Mouse (Mus musculus): ENCODE measurements around the gene Ptpn6.

Ptpn6 gene

DNA sequence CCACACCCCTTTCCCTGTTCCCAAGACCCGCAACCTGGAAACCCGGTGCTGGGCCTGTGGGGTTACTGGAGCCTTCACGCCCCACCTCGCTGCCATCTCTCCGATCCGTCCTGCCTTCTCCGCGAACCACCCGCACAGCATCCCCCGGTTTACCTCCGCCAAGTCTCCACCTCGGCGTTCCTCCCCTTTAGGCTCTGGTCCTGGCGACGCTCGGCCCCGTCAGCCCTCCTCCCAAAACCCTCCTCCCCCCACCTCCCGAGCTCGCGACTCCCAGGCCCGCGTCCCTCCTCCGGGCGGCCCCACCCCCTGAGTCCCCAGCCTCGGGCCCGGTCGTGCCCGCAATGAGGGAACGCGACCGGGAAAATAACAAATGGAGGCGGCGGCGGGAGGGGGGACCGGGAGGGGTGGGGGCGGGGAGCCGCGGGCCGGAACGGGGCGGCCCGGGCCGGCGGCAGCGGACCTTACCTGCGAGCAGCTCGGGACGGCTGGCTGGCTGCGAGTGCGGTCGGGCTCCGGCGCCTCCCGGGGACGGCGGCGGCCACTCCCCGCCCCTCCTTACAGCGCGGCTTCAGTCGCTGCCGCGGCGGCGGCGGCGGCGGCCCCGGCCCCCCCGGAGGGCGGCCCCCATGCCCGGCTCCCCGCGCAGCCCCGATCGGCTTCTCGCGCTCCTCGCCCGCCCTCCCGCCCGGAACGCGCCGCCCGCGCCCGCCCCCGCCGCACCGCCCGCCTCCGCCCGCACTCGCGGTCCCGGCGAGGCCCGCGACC is 17.5 kb upstream of the Ptpn6 start, which contains the start of the genes Gm45234 and Atn1:
Gene Gm45234 (minus strand): TSS at position 191 of the 765 bp plus-strand sequence.
Gene Atn1 (minus strand): TSS at position 694 of the 765 bp plus-strand sequence.
- DNase-seq (ENCODE audit: extremely low spot score, low read depth, low spot score), result no peak

DNA sequence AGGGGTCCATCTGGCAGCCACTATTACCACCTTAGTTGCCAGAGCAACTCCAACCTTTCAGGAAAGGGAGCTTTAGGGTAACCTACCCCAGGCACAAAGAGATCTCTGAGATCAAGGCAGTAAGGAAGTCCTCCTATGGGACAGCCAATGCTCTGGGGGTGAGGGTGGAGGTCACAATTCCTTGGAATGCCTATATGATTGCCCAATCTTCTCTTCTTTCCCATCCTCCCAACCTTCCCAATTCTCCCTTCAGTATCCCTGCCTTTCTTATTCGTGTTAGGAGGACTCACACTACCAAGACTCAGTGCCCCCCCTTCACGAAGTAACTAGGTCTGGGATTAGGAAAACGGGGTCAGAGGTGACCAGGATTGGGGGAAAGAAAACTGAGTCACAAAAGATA is 16.8 kb upstream of the Ptpn6 start:
- no peak for DNase-seq (ENCODE audit: extremely low spot score, low read depth, low spot score)

DNA sequence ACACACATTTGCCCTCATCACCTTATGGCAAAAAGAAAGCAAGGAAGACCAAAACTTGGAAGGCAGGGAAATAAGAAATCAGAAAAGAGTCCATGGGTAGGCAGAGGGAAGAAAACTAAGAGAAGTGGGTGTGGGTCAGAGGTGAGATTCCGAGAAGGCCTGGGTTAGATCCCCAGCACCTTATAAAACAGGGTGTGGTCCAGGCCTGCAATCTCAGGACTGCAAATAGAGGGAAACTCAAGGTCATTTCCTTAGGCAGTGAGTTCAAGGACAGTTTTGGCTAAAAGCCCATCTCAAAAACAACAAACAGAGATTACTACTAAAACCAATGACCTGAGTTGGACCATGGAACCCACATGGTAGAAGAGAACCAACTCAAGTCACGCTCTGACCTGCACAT is 15.3 kb upstream of the Ptpn6 start:
- DNase-seq (ENCODE audit: extremely low spot score, low read depth, low spot score), result no peak

DNA sequence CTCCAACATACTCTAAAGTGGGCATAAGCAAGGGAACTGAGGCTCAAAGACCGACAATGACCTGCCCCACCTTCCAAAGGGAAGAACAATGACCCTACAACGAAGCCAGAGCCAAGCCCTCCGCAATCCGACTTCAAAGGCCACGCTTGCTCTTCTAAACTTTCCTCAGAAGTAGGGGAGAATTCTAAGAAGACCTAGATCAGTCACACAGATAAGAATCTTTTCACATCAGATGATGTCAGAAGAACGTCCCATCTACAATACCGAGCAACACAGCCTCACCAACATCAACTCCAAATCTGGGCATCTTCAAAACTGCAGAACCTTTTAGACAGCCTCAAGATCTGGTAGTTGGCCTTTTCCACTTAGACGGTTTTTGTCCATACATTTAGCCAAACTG is 11.9 kb upstream of the Ptpn6 start:
- no peak for DNase-seq (ENCODE audit: extremely low spot score, low read depth, low spot score)

DNA sequence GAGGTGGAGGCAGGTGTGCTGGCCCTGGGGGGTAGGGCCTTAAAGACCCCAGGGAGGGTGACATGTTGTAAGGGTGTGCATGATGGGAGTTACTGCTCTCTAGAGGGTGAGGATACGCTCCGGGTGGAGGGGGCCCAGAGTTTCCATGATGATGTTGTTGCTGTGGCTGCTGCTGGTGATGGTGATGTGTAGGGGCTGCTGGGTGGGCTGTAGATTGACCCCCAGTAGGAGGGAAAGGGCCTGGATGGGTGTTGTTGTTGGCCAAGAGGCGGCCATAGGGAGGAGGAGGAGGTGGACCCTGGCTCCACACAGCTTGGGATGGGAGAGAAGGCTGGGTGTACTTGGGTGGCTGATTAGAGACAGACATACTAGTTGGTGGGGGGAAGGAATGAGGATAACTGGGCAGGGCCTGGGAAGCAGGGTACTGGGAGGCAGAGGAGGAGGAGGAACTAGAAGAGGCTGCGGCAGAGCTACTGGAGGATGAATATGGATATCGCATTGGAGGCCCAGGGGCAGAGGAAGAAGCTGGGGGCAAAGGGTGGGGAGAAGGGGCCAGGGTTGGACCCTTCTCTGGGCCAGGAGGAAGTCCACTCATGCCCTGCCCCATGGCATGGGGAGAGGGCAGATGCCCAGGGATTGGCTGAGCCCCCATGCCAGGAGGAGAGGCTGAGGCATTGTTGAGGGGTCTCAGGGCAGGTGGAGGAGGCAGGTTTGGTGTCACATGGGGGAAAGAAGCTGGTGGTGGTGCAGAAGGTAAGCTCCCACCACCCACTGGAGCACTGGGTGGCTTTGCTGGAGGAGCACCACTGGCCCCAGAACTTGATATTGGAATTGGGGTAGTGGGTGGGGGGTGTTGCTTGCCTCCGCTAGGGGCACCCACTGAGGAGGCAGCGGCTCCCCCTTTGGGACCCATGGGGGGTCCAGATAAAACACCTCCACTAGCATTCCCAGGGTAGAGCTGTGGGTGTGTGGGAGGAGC is 8.4 kb upstream of the Ptpn6 start:
- no peak for DNase-seq (ENCODE audit: extremely low spot score, low read depth, low spot score)

DNA sequence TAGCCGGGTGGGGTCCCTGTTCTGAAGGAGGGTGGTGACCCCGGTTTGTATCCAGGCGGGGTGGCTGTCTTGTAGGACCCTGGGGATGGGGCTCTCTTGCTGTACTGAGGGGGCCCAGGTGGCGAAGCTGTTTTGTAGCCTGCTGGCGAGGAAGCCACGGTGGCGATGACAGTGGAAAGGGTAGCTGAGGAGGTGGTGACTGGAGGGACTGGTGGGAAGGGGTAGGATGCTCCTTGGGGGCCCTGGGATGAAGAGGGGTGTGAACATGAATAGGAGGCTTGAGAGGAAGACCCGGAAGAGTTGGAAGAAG is 7.7 kb upstream of the Ptpn6 start:
- DNase-seq (ENCODE audit: extremely low spot score, low read depth, low spot score), result no peak

DNA sequence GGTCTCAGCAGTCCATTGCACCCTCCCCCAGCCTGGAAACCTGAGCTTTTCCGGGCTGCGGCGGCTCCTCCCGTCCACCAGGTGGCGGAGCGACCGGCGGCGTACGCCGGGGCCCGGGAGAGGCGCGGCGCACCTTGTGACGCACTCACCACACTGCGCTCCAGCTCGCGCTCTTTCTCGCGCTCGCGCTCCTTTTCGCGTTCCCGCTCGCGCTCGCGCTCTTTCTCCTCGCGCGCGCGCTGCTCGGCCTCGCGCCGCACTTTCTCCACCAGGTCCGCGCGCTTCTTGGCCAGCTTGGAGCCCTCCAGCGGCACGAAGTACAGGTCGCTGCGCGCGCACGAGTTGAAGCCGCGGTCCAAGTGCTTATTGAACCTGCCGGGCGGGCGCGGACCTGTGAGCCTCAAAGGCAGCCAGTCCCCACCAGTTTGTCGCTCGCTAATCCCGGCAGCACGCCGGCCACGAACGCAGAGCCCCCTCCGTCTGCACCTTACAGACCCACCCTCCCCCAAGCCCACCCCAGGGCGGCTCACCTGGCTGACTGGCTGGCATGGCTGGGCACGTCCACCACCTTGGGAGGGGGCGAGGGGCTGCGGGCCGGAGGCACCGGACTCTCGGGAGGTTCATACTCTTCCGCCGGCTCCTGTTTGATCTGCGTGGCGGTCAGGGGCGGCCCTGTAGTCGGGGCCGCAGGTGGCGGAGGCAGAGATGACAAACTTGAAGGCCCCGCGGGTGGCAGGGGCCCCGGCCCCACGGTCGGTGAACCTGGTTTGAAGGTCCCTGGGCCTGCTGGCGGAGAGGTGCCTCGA is 7.2 kb upstream of the Ptpn6 start:
- peak; percentile 86 for DNase-seq (ENCODE audit: extremely low spot score, low read depth, low spot score)

DNA sequence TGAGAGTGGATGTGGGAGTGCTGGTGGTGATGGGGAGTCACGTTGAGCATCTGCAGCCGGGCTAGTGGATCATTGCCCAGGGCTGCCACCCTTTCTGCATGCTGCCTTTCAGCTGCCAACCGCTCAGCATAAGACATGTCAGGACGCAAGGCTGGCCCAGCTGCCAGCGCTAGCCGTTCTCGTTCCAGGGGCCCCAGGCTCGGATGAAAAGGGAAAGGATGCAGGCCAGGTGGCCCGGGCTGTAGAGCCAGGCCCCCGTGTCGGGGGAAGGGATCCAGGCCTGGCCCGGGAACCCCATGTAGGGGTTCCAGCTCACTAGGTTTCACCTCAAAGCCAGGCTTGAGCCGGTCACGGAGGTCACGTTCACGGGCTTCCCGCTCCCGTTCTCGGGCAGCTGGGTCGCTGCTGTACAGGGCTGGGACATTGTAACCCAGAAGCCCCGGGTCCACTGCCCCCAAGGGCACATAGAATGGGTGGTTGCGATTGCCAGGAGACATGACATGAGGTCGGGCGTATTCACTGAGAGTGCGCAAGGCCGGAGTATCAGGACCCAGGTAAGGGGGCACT is 6.3 kb upstream of the Ptpn6 start:
- no peak for DNase-seq (ENCODE audit: extremely low spot score, low read depth, low spot score)

DNA sequence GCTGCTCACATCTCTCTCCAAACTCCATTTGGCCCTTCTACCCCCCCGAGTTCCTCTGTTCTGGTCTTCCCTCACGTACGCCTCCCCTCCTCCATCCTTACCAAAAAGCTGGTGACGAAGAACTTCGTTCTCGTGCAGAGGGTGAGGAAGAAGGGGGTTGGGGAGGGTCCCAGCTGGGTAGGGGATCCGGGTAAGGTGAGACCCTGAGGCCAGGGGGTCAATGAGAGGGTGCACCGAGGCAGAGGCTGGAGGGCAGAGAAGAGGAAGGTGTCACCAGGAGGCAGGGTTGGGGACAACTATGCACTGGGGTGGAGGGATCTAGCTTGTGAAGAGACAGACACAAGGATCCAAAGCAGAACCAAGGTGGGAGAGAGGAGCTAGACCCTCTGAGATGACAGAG is 5.1 kb upstream of the Ptpn6 start:
- no peak for DNase-seq (ENCODE audit: extremely low spot score, low read depth, low spot score)

DNA sequence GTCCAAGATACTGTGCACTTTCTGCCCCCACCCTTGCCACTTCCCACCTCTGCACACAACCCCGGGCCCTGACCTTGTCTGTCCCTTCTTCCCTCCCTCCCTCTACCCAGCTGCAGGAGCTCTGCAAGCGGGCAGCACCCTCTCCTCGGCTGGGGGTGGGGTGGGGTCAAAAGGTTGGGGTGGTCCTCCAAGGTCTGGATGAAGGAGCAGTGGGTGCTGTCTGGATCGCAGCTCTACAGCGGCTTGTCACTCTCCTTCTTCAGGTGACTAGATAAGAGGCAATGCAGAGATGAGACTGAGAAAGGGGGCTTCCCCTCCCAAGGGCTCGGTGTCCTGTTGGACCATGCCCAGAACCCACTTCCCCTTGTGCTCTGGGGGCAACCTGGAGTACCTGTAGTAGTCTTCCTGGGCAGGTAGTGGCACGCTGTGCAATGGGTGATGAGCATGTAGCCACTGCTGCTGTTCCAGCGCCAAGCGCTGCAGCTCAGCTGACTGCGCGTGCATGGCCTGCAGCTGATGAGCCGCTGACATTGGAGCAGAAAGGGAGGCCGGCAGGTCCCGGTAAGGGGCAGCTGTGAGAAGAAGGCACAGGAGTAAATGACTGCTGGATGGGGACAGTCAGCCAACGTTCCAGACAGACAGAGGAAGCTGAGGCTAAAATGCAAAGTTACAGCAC is 4.5 kb upstream of the Ptpn6 start:
- no peak for DNase-seq (ENCODE audit: extremely low spot score, low read depth, low spot score)

DNA sequence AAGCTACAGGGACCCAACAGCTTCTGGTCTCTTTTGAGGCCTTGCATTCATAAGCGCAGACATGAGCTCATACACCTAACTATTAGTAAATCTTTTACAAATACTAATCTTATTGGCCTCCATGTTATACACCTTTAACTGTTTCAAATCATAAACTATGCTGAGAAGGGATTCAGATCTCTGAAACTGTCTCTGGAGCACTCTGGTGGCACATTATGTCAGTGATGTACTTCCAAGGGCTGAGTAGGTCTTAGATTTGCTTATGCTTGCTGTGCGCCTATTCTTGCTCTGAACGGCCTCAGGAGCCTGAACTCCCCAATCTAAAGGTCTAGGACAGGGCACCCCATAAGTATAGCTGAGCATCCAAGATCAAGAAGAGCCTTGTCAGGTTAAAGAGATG is 3.3 kb upstream of the Ptpn6 start:
- no peak for DNase-seq (ENCODE audit: extremely low spot score, low read depth, low spot score)

DNA sequence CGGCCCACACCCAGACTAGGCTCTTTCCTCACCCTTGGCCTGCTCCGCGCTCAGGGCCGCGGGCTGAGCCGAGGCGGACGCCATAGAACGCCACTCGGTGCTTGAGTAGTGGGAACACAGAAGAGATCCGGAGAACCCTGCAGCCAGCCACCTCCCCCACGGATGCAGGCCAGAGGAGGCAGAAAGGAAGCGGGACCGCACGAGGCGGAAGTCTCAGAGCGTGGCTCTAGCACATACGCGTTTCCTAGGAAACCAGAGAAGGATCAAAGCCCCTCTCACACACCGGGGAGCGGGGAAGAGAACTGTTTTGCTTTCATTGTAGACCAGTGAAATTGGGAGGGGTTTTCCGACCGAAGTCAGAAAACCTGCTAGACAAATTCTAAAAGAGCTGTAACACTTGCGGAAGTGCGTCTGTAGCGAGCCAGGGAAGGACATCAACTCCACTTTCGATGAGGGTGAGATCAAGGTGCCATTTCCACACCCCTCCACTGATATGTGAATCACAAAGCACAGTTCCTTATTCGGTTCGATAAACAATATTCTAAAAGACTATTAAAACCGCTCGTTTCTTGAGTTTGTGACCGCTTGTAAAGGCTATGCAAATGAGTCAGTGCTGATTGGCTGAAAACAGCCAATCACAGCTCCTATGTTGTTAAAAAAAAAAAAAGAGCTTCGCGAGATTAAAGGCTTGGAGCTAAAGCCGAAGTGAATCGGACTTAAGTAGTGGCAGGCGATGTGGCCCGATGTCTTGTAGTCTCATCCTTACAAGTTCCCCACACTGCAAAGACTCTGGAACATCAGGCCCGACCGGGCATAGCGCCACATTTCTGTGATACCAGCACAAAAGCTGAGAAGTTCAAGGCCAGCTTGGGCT is 2.6 kb upstream of the Ptpn6 start, which contains the start of gene Grcc10:
Gene Grcc10 (minus strand): TSS at position 487 of the 874 bp plus-strand sequence.
- peak; percentile 96 for DNase-seq (ENCODE audit: extremely low spot score, low read depth, low spot score)

DNA sequence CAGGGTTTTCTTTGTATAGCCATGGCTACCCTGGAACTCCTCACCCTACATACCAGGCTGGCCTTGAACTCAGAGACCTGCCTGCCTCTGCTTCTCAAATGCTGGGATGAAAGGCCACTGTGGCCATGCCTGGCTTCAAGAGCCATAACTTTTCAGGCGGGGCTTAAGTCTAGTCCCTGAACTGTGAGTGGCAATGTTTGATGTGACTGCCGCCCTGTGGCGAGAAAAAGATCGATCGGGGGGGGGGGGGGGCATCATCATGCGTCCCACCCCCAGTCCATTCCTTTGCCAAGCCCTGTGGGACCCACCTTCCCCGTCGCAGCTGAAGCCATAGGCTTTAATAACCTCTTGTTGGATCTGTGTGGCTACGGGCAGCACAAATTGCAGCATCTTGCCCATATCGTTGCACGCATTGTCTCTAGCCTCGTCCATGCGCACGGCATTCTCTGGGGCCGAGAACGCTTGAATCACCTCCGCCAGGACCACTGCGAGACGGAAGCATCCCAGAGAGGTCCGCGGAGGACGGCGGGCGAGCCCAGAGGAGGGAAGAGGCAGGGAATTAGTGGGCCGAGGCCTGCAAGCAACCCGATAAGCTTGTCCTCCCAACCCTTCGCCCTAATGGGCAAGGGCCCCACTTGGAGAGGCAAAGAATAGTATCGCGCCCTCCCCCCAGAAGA is 1.8 kb upstream of the Ptpn6 start:
- no peak for DNase-seq (ENCODE audit: extremely low spot score, low read depth, low spot score)

DNA sequence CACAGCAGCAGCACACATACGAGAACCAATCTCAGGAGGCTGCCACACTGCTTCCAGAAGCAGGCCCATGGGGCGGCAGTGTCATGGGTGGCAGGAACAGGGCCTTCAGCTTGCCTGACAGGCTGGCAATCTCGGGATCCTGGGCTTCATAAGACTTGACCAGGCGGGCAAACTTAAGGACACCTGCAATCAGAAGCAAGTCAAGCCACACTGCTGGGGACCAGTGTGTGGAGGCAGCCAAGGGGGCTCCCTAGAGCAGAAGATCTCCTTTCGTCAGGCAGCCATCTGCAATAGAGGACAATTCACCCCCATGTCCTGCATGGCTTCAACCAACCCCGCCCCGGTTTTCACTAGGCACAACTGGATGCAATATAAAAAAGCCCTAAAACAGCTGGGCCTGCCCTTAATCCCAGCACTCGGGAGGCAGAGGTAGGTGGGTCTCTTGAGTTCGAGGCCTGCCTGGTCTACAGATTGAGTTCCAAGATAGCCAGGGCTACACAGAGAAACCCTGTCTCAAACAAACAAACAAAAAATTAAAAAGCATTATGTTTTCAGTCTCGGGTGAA is 800 bp upstream of the Ptpn6 start:
- no peak for DNase-seq (ENCODE audit: extremely low spot score, low read depth, low spot score)

DNA sequence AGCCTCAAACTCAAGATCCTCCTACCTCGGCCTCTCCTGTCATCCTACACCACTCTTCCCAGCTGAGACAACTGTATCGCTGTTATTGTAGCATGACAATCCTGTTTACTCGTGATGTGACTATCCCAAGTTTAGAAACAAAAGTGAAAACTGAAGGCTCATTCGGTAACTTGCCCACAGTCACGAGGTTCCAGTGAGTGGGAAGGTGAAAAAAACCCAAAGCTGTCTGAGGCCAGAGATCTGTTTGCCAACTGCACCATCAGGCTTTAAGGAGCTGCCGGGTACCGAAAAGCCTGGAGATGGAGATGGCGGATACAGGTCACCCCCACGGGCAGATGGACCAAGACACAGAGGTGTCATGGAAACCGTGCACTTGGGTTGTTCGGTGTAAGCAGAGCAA is 1.5 kb downstream of the Ptpn6 start:
- DNase-seq (ENCODE audit: extremely low spot score, low read depth, low spot score), result no peak

DNA sequence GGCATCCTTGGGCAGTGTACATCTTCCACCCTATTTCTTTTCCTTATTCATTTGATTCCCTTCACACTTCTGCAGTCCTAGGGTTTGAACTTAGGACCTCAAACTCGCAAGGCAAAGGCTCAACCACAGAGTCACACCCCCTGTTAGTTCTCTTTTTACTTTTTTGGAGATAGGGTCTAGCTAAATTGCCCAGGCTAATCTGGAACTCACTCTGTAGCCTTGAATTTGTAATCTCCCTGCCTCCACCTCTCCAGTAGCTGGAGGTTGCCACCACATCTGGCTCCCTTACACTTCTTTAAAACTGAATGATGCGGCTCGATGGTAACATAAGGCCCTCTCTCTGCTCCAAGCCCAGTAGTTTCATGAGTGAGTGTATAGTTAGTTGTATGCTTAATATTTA is 4.1 kb downstream of the Ptpn6 start:
- DNase-seq (ENCODE audit: extremely low spot score, low read depth, low spot score), result no peak

DNA sequence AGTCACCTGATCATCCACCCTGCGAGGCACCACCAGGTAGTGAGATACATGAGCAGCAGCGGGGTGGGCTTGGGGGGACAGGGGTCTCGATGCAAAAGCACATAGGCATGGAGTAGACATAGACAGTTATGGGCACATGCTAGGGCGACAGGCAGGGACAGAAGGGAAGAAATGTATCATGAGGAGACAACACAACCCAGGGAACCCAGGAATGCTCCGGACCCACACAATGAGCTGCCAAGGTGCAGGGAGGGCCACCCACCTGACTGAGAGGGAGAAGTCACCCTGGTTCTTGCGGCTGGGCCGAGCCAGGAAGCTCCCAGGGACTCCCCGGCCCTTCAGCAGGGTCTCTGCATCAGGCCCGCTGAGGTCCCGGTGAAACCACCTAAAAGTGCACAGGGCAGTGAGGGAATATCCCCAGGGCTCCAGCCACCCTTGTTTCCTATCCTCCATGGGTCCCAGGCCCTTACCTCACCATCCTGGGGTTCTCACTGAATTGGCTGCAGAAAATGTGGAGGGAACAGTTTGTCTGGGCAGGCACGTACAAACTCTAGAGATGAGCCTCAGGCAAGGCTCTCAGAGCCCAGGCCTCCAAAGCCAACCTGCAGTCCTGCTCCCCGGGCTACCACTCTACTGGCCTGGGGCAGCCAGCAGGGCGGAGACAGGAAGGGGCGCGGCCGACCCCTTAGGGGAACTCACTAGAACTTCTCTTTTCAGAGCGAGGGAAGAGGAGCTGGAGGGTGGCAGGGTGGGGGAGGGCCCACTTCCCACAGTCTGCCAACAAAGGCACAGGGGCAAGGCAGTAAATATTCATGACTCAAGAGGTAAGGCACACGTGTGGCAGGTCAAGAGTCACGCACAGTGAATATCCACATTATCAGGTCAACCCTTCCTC is 5.8 kb downstream of the Ptpn6 start:
- DNase-seq (ENCODE audit: extremely low spot score, low read depth, low spot score), result no peak

All from hindlimb bud, embryonic 11.5 days (tissue).